Mouse (Mus musculus): Measurements from ENCODE around the gene Hist1h3h. TPM values are rescaled to one million over a fixed set of nuclear protein-coding genes. Genes with fewer than 3 reads are reported as not detected.
"Not testable (repeated sequence)": the region's sequence is repeated elsewhere in the genome, so short reads cannot be mapped to it uniquely, and the experiment has no call there.

The Hist1h3h gene
- polyA plus RNA-seq, 1 experiment from 2014 or later, result 13.5 TPM

DNA sequence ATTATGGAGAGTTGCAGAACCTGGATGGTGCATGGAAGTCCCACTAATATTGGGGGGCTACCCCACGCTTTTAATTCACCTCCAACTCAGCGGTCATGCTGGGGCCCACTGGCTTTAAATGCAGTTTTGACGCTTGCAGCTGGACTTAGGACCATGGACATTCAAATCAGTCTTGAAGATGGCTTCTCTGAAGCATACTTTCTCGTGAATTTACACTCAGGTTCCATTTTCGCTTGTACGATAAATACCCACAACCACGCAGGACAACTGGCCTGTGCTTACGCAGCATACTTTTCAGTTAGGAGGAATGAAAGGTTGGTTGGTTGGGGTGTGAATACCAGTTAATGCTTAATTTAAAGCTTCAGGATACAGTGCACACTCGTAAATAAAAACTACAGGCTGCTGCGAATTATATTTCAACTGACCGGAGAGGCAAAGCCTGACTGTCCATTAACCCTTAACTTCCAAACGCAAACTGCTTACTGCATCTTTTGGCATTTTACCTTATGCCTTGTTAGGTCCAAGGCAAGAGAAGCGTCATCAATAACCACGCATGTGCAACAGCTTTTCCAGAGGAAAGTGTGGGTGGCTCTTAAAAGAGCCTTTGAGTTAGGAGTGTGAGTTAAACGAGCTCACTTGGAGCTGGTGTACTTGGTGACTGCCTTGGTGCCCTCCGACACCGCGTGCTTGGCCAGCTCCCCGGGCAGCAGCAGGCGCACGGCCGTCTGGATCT lies 2.2 kb upstream of the Hist1h3h start:
- H3K9me3 ChIP-seq (ENCODE audit: control insufficient read depth, low read length), result no peaks in the 10 kb centered on the region

GRCm38 (mm10) chr13:21715864-21716539 lies 1.5 kb upstream of the Hist1h3h start, which contains the start of the genes Hist1h2bl and Hist1h2ai:
Hist1h2bl (minus strand) TSS chr13:21716143.
Hist1h2ai (plus strand) TSS chr13:21716422.
- not testable (repeated sequence) for H3K9me3 ChIP-seq (ENCODE audit: control insufficient read depth, low read length); H3K36me3 ChIP-seq (ENCODE audit: control insufficient read depth, insufficient read depth, low read length); H3K27me3 ChIP-seq (ENCODE audit: control insufficient read depth, insufficient read depth, low read depth, low read length)
- Histone ChIP-seq H3K9ac (ENCODE audit: low read length) (peak within 1 kb of the TSS; percentile 74), H3K27ac (ENCODE audit: low read length) (peak within 1 kb of the TSS; percentile 97), H3K4me1 (replicated peaks; ENCODE audit: control insufficient read depth, insufficient read depth, low read length) (peaks cover 28% of the 10 kb centered on the region), H3K4me3 (ENCODE audit: low read length) (peak within 1 kb of the TSS; percentile 55), H3K4me2 (ENCODE audit: low read depth, low read length) (peak within 1 kb of the TSS; percentile 85)
- ATAC-seq (ENCODE audit: low read depth), result peak; percentile 93
- under 1% methylated on average over 26 of the region's 50 CpGs for WGBS

More for the DNA sequence above, 2.2 kb upstream of the Hist1h3h start:
- Histone ChIP-seq H3K36me3 (ENCODE audit: control insufficient read depth, insufficient read depth, low read length) (no peaks in the 10 kb centered on the region), H3K27ac (ENCODE audit: low read length) (peak overlapping the region; percentile 93), H3K9ac (ENCODE audit: low read length) (peak overlapping the region; percentile 72), H3K4me1 (replicated peaks; ENCODE audit: control insufficient read depth, insufficient read depth, low read length) (peaks cover 23% of the 10 kb centered on the region), H3K27me3 (ENCODE audit: control insufficient read depth, insufficient read depth, low read depth, low read length) (no peaks in the 10 kb centered on the region), H3K4me2 (ENCODE audit: low read depth, low read length) (peak overlapping the region; percentile 59), H3K4me3 (ENCODE audit: low read length) (peak overlapping the region; percentile 51)
- WGBS, result under 1% methylated on average over 21 of the region's 22 CpGs
- ATAC-seq (ENCODE audit: low read depth), result no peak

- H3K27me3 ChIP-seq (ENCODE audit: control insufficient read depth, insufficient read depth, low read depth, low read length); H3K9me3 ChIP-seq (ENCODE audit: control insufficient read depth, low read length); H3K36me3 ChIP-seq (ENCODE audit: control insufficient read depth, insufficient read depth, low read length): not testable (repeated sequence)
- H3K4me1 ChIP-seq (replicated peaks; ENCODE audit: control insufficient read depth, insufficient read depth, low read length), result peaks cover 26% of the 10 kb centered on the region
- H3K27ac ChIP-seq (ENCODE audit: low read length), result peak overlapping the region; percentile 97
- peak overlapping the region; percentile 74 for H3K9ac ChIP-seq (ENCODE audit: low read length)
- WGBS, result under 1% methylated on average over 9 of the region's 38 CpGs
- peak overlapping the region; percentile 85 for H3K4me2 ChIP-seq (ENCODE audit: low read depth, low read length)
- peak overlapping the region; percentile 55 for H3K4me3 ChIP-seq (ENCODE audit: low read length)
- ATAC-seq (ENCODE audit: low read depth), result peak; percentile 1
Measured at GRCm38 (mm10) chr13:21716540-21717391, 693 bp upstream of the Hist1h3h start.

DNA sequence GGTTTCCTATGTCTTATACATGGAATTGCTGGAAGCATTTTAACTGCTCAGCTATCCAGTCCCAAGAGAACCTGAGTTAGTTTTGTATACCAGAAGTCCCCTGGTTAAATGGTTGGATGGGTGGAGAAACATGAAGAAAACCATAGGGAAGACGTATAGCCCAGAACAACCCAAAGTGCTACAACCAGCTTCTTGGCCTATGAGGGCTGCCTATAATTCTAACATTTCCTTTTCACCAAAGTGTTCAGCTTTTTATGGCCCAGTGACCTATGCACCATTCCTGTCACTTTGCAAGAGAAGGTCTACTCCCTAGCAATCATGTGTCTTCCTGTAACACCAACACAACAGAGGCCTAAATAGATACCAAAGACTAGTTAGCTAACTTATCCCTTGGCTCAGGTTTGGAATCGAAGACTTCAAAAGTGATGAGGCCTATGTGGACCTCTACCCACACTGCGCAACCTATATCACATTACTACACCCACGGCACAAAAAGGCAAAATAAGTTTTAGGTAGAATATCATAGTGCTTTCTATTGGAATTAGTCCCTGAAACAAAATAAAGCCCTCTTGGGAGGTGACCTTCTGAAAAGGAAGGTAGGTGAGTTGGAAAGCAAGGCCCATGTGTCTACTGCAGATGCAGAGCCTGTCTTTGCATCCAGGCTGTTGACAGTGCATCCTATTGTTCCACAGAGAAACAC lies 1.1 kb downstream of the Hist1h3h start:
- WGBS, result 46% methylated on average over 4 of the region's 4 CpGs
- H3K9ac ChIP-seq (ENCODE audit: low read length), result peak overlapping the region; percentile 79

DNA sequence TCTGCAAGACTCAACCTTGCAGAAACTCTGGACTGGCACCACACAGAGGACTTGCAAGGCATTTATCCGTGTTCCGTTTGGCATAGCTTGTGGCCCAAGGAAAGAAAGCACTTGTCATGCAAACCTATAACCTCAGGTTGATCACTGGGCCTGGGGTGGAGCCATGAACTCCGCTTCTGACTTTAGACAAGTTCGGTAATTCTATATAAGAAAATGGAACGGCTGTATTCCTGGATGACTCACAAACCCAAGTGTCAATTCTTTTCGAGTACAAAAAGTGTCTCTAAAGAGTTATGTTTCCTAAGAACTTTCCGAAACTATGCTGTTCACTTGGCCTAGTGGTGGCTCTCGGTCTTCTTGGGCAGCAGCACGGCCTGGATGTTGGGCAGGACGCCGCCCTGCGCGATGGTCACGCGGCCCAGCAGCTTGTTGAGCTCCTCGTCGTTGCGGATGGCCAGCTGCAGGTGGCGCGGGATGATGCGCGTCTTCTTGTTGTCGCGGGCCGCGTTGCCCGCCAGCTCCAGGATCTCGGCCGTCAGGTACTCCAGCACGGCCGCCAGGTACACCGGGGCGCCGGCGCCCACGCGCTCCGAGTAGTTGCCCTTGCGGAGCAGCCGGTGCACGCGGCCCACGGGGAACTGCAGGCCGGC lies 3.8 kb downstream of the Hist1h3h start:
- H3K9me3 ChIP-seq (ENCODE audit: control insufficient read depth, low read length); H3K27me3 ChIP-seq (ENCODE audit: control insufficient read depth, insufficient read depth, low read depth, low read length); H3K36me3 ChIP-seq (ENCODE audit: control insufficient read depth, insufficient read depth, low read length): not testable (repeated sequence)
- Histone ChIP-seq H3K27ac (ENCODE audit: low read length) (peak overlapping the region; percentile 93), H3K4me1 (replicated peaks; ENCODE audit: control insufficient read depth, insufficient read depth, low read length) (peaks cover 24% of the 10 kb centered on the region), H3K4me3 (ENCODE audit: low read length) (peak overlapping the region; percentile 46), H3K9ac (ENCODE audit: low read length) (peak overlapping the region; percentile 64), H3K4me2 (ENCODE audit: low read depth, low read length) (peak overlapping the region; percentile 58)
- ATAC-seq (ENCODE audit: low read depth), result peak; percentile 19
- WGBS, result 1% methylated on average over 18 of the region's 44 CpGs

More for the DNA sequence above, 1.1 kb downstream of the Hist1h3h start:
- no peak for ATAC-seq (ENCODE audit: low read depth)
- Histone ChIP-seq H3K27ac (ENCODE audit: low read length) (peak overlapping the region; percentile 86), H3K4me3 (ENCODE audit: low read length) (peak overlapping the region; percentile 54), H3K27me3 (ENCODE audit: control insufficient read depth, insufficient read depth, low read depth, low read length) (no peaks in the 10 kb centered on the region), H3K9me3 (ENCODE audit: control insufficient read depth, low read length) (no peaks in the 10 kb centered on the region), H3K4me1 (replicated peaks; ENCODE audit: control insufficient read depth, insufficient read depth, low read length) (peaks cover 31% of the 10 kb centered on the region), H3K4me2 (ENCODE audit: low read depth, low read length) (peak overlapping the region; percentile 70), H3K36me3 (ENCODE audit: control insufficient read depth, insufficient read depth, low read length) (no peaks in the 10 kb centered on the region)

GRCm38 (mm10) chr13:21721757-21722372 lies 4.4 kb downstream of the Hist1h3h start, which contains the start of gene Hist1h2bm:
Hist1h2bm (plus strand) TSS chr13:21722044.
- H3K27me3 ChIP-seq (ENCODE audit: control insufficient read depth, insufficient read depth, low read depth, low read length); H3K9me3 ChIP-seq (ENCODE audit: control insufficient read depth, low read length); H3K36me3 ChIP-seq (ENCODE audit: control insufficient read depth, insufficient read depth, low read length): not testable (repeated sequence)
- Histone ChIP-seq H3K4me2 (ENCODE audit: low read depth, low read length) (peak within 1 kb of the TSS; percentile 58), H3K4me1 (replicated peaks; ENCODE audit: control insufficient read depth, insufficient read depth, low read length) (peaks cover 24% of the 10 kb centered on the region), H3K4me3 (ENCODE audit: low read length) (peak within 1 kb of the TSS; percentile 46), H3K9ac (ENCODE audit: low read length) (peak within 1 kb of the TSS; percentile 64), H3K27ac (ENCODE audit: low read length) (peak within 1 kb of the TSS; percentile 93)
- peak; percentile 97 for ATAC-seq (ENCODE audit: low read depth)
- WGBS, result 0% methylated on average over 33 of the region's 37 CpGs

DNA sequence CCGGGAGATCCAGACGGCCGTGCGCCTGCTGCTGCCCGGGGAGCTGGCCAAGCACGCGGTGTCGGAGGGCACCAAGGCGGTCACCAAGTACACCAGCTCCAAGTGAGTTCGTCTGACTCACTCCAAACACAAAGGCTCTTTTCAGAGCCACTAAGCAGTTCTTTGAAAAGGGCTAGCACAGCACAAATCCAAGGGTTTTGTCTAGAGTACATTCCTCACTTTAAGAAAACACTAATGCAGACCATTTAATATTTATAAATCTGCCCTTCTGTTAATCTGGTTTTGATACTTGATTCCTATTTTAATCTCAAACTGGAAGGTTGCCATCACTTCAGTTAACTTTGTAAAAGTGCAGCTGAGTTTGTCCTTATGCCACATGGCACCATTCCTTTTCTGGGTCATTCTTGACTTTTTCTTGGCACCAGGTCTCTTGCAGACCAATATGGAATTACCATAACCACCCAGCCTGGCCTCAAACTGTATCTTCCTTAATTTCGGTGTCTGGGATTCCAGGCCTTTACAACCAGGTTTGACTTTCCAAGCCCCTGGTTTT lies 5.0 kb downstream of the Hist1h3h start:
- peak overlapping the region; percentile 61 for H3K9ac ChIP-seq (ENCODE audit: low read length)
- H3K9me3 ChIP-seq (ENCODE audit: control insufficient read depth, low read length), result no peaks in the 10 kb centered on the region
- H3K27me3 ChIP-seq (ENCODE audit: control insufficient read depth, insufficient read depth, low read depth, low read length), result no peaks in the 10 kb centered on the region
- ATAC-seq (ENCODE audit: low read depth), result peak; percentile 8
- peak overlapping the region; percentile 36 for H3K4me3 ChIP-seq (ENCODE audit: low read length)
- H3K36me3 ChIP-seq (ENCODE audit: control insufficient read depth, insufficient read depth, low read length), result no peaks in the 10 kb centered on the region
- peak overlapping the region; percentile 93 for H3K27ac ChIP-seq (ENCODE audit: low read length)
- H3K4me1 ChIP-seq (replicated peaks; ENCODE audit: control insufficient read depth, insufficient read depth, low read length), result peaks cover 24% of the 10 kb centered on the region
- peak overlapping the region; percentile 57 for H3K4me2 ChIP-seq (ENCODE audit: low read depth, low read length)
- 3% methylated on average over 11 of the region's 11 CpGs for WGBS

Data from lung, embryonic 16.5 days (tissue).